Mouse (Mus musculus): ENCODE data around the gene Tff1. TPM values are rescaled to one million over a fixed set of nuclear protein-coding genes. Genes with fewer than 3 reads are reported as not detected.

Tff1 gene
- total and polyA plus RNA-seq, 3 experiments = not detected

DNA sequence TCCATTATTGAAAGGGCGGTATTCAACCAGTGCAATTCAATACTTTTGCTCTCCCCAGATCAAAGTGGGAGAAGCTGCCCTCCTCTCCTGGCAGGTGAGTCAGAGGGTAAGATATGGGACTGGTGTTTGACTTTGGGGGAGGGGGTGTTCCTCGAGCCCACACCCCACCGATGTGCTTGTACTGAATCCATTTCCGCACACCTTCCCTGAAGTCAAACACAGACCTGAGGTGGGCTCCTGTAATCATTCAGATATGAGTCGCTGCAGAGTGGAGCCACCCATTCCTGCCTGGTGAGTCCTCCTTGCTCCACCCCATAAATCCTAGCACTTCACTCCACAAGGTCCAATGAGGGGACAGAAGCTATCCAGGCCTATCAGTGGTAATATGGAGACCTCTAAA is 4.7 kb upstream of the Tff1 start:
- Histone ChIP-seq H3K36me3 (ENCODE audit: control insufficient read depth in 1 of 2, insufficient read depth in 2 of 2, low read length in 2 of 2) (no peaks in the 10 kb centered on the region), H3K79me2 (ENCODE audit: control insufficient read depth, insufficient read depth, low read length, poor library complexity) (no peaks in the 10 kb centered on the region), H3K27ac (ENCODE audit: control insufficient read depth, low read depth, low read length) (no peak overlapping the region), H3K27me3 (ENCODE audit: control insufficient read depth in 1 of 2, insufficient read depth in 2 of 2, low read length in 2 of 2) (peaks cover 2 to 4% of the 10 kb centered on the region in 2 experiments), H3K9ac (ENCODE audit: control insufficient read depth, low read depth, low read length, poor library complexity, severe bottlenecking) (no peak overlapping the region), H3K4me3 (ENCODE audit: control insufficient read depth in 1 of 2, insufficient read depth in 1 of 2, low read depth in 2 of 2, low read length in 2 of 2) (no peak overlapping the region), H3K9me3 (replicated peaks; ENCODE audit: insufficient read depth, low read length) (no peaks in the 10 kb centered on the region), H3K4me1 (ENCODE audit: control insufficient read depth in 1 of 2, insufficient read depth in 2 of 2, low read length in 2 of 2) (no peaks in the 10 kb centered on the region)
- no peak for DNase-seq (ENCODE audit: low read depth, low spot score)
- TF ChIP-seq RAD21 (IDR thresholded peaks at IDR 0.05; ENCODE audit: low read depth, low read length) (no peak), POLR2AphosphoS5 (IDR thresholded peaks at IDR 0.05; ENCODE audit: borderline replicate concordance, low read depth, low read length) (no peak), GATA1 (IDR thresholded peaks at IDR 0.05; ENCODE audit: low read depth, low read length) (no peak), ETS1 (IDR thresholded peaks at IDR 0.05; ENCODE audit: low read depth, low read length) (no peak), POLR2AphosphoS2 (IDR thresholded peaks at IDR 0.05; ENCODE audit: low read length) (no peak), USF2 (IDR thresholded peaks at IDR 0.05; ENCODE audit: borderline replicate concordance in 1 of 2, insufficient read depth in 1 of 2, low read depth in 1 of 2, low read length in 2 of 2) (no peak), SMC3 (IDR thresholded peaks at IDR 0.05; ENCODE audit: low read depth, low read length) (no peak), MXI1 (IDR thresholded peaks at IDR 0.05; ENCODE audit: low read depth, low read length) (no peak), CHD2 (IDR thresholded peaks at IDR 0.05; ENCODE audit: low read length) (no peak), HCFC1 (IDR thresholded peaks at IDR 0.05; ENCODE audit: low read depth, low read length) (no peak), MYB (IDR thresholded peaks at IDR 0.05; ENCODE audit: low read depth, low read length) (no peak), ELF1 (IDR thresholded peaks at IDR 0.05; ENCODE audit: low read depth, low read length) (no peak)

DNA sequence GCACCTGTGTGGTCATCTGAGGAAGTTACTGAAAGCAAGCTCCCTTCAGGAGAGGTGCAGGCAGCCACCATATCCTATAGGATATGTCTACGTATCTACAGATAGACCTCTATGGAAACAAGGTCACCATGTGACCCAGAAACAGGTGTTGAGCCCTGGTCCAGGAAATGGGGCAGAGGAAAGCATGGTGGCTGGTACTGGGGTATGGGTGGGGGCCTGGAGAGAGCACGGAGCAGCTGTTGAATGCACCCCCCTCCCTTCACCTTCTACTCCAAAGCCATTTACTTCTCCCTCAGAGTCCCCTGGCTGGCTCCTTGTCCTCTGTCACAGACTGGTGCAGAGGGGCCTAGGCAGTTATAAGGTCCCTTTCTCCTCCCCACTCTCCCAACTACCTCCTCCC is 1.3 kb downstream of the Tff1 start:
- no peak for TF ChIP-seq MAX (IDR thresholded peaks at IDR 0.05; ENCODE audit: low read length)
- no peak for TF ChIP-seq GABPA (IDR thresholded peaks at IDR 0.05; ENCODE audit: low read depth, low read length)
- no peak for TF ChIP-seq RCOR1 (IDR thresholded peaks at IDR 0.05; ENCODE audit: low read depth, low read length)
- TF ChIP-seq MYB (IDR thresholded peaks at IDR 0.05; ENCODE audit: low read depth, low read length) = no peak
- no peak for TF ChIP-seq MXI1 (IDR thresholded peaks at IDR 0.05; ENCODE audit: low read depth, low read length)
- no peak for TF ChIP-seq TCF12 (IDR thresholded peaks at IDR 0.05; ENCODE audit: low read depth, low read length)
- TF ChIP-seq UBTF (IDR thresholded peaks at IDR 0.05; ENCODE audit: borderline replicate concordance, insufficient read depth, low read depth, low read length) = no peak
- no peak for TF ChIP-seq ZNF384 (IDR thresholded peaks at IDR 0.05; ENCODE audit: low read depth, low read length)
- no peak for TF ChIP-seq MYC (IDR thresholded peaks at IDR 0.05; ENCODE audit: low read depth, low read length)
- TF ChIP-seq POLR2AphosphoS5 (IDR thresholded peaks at IDR 0.05; ENCODE audit: borderline replicate concordance, low read depth, low read length) = no peak
- TF ChIP-seq MAFK (IDR thresholded peaks at IDR 0.05; ENCODE audit: borderline replicate concordance, low read depth, low read length) = no peak
- no peak for TF ChIP-seq ZC3H11A (IDR thresholded peaks at IDR 0.05; ENCODE audit: low read depth, low read length)
- no peak for TF ChIP-seq GATA1 (IDR thresholded peaks at IDR 0.05; ENCODE audit: low read depth, low read length)
- TF ChIP-seq POLR2AphosphoS2 (IDR thresholded peaks at IDR 0.05; ENCODE audit: low read length) = no peak
- TF ChIP-seq TBP (IDR thresholded peaks at IDR 0.05; ENCODE audit: low read depth, low read length) = no peak
- no peak for TF ChIP-seq HCFC1 (IDR thresholded peaks at IDR 0.05; ENCODE audit: low read depth, low read length)
- Histone ChIP-seq H3K9me3 (replicated peaks; ENCODE audit: insufficient read depth, low read length) (no peaks in the 10 kb centered on the region), H3K27ac (ENCODE audit: control insufficient read depth, low read depth, low read length) (no peak overlapping the region), H3K9ac (ENCODE audit: control insufficient read depth, low read depth, low read length, poor library complexity, severe bottlenecking) (no peak overlapping the region), H3K4me3 (ENCODE audit: control insufficient read depth in 1 of 2, insufficient read depth in 1 of 2, low read depth in 2 of 2, low read length in 2 of 2) (no peak overlapping the region), H3K36me3 (ENCODE audit: control insufficient read depth in 1 of 2, insufficient read depth in 2 of 2, low read length in 2 of 2) (no peaks in the 10 kb centered on the region), H3K4me1 (ENCODE audit: control insufficient read depth in 1 of 2, insufficient read depth in 2 of 2, low read length in 2 of 2) (no peaks in the 10 kb centered on the region), H3K79me2 (ENCODE audit: control insufficient read depth, insufficient read depth, low read length, poor library complexity) (no peaks in the 10 kb centered on the region), H3K27me3 (ENCODE audit: control insufficient read depth in 1 of 2, insufficient read depth in 2 of 2, low read length in 2 of 2) (peaks cover 0 to 4% of the 10 kb centered on the region in 2 experiments; a peak in 3 of 4 replicates)
- no peak for DNase-seq (ENCODE audit: low read depth, low spot score)
